Mouse (Mus musculus) stomach, postnatal 0 days (tissue): ENCODE measurements at regions not wholly inside any gene's neighbourhood (a gene's known extent, or its start where the extent isn't known, plus 50 kb on each side); places are given as distances from the start of the nearest gene placed in this dataset.

ENCODE experiments used
- CTCF ChIP-seq: IDR thresholded peaks from 2 replicates; pipeline ENCODE4 v1.5.1; 2016; ENCODE audit warnings: antibody characterized with exemption, low read depth, mild to moderate bottlenecking, moderate library complexity
- EP300 ChIP-seq: optimal IDR thresholded peaks from 2 replicates; pipeline ENCODE3; 2016; ENCODE audit warnings: antibody characterized with exemption

- TF ChIP-seq CTCF (no peak), EP300 (no peak)
Observed at GRCm38 (mm10) chr6:52438366-52438765, 125.1 kb downstream of the Evx1 start.
